Mouse (Mus musculus): Measurements from ENCODE around the gene Armc12.

Armc12 gene

DNA sequence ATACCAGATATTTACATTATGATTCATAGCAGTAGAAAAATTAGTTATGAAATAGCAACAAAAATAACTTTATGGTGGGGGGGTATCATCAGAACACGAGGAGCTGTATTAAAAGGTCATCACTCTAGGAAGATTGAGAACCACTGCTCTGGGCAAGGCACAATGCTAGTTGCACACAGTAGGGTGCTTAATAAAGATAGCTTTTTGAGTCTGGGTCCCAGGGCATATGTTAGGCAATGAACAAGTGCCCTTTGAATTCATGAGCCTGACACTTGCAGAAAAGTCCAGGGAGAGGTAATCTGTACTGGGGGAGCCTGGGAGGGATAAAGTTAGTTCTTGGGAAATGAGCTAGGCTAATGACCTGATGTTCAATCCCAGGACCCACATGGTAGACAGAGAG is 17.3 kb upstream of the Armc12 start:
- no peak for DNase-seq (ENCODE audit: low read depth in 2 of 2, low spot score in 2 of 2)

DNA sequence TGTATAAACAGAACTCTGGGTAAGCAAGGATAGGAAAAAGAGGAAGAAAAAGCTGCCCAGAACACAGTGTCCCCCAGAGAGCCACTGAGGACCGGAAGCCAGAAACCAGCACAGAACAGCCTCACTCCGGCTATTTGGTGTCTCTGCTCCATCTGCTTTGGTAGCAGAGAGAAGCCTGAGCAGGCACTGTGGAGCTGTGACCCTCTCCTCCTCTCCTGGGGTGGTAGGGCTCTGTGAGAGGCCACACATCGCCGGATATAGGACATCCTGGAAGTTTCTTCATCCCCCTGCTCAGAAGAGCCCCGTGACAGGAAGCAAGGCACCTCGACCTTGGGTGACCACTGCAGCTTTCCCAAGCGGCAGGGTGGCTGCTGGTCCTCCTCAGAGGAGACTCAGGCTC is 16.8 kb upstream of the Armc12 start:
- DNase-seq (ENCODE audit: low read depth in 2 of 2, low spot score in 2 of 2) = no peak

DNA sequence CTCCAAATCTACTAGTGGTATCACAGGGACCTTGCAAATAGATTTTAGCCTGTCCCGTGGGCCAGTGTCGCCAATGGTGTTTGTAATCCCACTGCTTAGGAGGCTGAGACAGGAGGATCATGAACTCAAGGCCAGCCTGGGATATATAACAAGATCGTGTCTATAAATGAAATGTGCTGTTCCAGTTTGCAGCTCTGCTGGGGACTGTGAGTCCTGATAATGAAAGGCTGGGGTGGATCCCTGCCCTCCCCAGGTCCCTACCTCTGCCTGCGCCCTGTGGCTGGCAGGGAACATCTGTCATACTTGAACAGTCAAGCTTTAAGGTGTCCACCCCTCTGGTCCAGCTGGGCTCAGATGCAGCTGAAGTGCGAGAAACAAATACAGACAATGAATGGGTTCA is 16.1 kb upstream of the Armc12 start:
- no peak for DNase-seq (ENCODE audit: low read depth in 2 of 2, low spot score in 2 of 2)

DNA sequence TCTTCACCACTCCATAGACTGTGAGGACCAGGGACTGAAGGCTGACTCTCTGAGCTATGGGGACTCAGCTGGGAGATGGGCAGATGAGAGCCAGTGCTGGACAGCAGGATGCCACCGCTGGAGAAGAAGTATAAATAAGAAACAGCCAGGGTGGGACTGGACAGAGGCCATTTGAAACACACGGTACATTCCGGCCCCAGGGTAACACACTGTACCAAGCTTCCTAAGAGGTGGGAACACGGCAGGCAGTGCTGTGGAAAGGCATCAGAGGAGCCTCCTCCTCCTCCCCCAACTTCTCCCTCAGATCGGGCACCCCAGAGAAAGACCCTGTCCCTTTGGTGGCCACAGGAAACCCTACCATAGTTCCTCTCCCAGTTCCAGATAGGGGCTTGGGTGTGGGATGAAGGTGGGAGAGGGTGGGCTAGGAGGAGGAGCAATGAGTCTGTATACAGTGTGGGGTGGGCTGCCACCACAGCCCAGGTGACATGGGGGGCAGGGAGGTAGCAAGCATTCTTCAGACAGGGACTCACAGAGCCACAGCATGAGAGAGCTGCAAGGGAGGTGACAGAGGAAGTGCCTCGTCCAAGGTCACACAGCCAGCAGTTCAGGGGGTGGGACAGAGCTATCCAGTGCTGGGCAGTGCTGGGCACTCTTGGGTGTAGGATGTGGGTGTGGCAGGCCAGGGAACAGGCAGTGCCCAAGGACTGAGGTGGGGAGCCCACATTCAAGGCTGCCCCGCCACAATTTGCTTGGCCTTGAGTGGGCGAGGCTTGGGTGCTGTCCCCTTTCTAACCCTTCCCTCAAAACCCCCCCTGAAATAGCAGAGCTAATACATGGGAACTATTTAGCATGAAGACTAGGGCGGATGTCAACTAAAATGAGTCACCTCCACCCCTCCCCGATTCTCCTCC is 14.9 kb upstream of the Armc12 start:
- DNase-seq (ENCODE audit: low read depth in 2 of 2, low spot score in 2 of 2) = no peak

DNA sequence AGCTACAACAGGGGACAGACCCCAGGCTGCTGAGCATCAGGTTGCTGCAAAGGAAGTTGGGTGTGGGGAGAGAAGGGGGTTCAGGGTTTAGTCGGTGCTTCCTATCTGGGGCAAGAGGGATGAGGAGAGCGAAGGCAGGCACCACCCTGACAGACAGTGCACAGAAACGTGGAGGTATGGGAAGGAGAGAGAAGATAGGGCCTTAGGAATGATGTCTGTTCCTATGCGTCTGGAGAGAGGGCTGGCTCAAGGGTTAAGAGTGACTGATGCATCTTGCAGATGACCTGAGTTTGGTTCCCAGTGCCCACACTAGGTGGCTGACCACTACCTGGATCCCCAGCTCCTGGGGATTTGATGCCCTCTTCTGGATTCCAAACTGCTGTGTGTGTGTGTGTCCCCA is 13.7 kb upstream of the Armc12 start:
- DNase-seq (ENCODE audit: low read depth in 2 of 2, low spot score in 2 of 2) = no peak

DNA sequence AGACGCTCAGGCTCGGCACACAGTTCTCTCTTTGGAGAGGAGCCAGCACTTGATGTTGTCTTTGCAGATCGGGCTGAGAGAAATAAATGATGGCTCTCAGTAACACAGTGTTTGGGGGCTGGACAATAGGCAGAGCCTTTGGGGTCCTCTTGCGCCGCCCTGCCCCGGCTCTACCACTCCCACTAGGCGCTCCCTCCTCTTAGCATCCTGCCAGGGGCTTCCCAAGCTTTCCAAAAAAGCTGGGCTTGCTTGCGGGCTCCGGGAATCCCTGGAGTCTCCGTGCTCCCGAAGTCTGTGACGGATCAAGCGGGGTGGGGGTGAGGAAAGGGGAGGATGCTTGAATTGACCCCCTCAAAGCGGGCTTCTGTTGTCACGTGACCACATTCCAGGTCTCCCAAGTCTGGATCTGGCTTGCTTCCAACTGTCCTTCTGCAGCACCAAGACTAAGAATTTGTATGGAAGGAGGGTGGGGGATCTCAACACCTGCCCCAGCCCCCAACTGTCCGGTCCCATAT is 13.1 kb upstream of the Armc12 start, which contains the start of gene Fkbp5:
Gene Fkbp5 (minus strand): TSS at position 87 of the 515 bp plus-strand sequence.
- DNase-seq (ENCODE audit: low read depth in 2 of 2, low spot score in 2 of 2) = no peak

DNA sequence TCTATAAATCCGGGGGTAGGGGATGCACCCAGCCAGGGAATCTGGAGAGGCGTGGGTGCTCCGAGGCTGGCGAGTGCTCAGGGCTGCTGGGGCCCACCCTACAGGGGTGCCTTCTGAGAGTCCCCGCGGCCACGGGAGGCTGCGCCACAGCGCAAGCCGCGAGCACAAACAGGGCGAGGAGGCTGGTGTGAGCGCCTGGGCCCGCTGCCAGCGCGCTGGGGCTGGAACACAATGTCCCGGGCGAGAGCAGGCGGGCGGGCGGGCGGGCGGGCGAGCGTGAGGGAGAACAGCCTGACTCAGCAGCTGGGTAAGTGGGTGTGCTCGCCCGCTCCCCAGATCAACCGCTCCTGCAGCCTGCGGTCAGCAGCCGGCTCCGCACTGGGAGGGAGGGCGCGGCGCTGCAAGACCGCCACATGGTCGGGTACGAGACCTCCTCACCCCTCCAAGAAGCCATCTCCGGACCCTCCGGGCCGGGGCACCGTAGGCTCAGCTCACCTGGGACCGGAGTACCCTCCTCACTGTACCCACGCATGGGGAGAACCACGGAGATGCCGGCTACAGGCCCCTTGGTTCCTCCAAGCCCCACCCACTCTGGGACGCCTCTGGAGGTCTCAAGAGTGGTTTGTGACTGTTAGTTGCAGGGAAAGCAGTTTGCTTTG is 12.5 kb upstream of the Armc12 start:
- DNase-seq (ENCODE audit: low read depth in 2 of 2, low spot score in 2 of 2) = peak; percentile 49

DNA sequence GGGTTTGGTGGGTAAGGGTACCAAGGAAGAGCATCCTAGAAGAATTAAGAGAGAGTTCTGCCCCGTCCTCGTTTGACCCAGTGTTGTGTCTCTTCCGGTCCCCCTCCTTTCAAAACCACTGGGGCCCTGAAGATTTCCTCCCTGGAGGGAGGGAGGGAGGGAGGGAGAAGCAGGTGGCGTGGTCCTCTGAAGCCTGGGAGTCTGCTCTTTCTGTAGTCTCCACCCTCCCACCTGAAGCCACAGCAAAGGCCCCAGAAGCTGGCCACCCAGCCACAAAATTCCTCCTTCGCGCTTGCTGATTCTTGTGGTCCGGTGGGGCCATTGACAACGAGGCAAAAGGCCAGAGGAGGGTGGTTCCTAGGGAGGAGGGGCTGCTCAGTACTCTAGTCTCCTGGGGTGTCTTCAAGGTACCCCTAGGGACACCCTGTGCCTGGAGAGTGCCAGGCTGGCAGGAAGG is 12.0 kb upstream of the Armc12 start:
- DNase-seq (ENCODE audit: low read depth in 2 of 2, low spot score in 2 of 2) = no peak

DNA sequence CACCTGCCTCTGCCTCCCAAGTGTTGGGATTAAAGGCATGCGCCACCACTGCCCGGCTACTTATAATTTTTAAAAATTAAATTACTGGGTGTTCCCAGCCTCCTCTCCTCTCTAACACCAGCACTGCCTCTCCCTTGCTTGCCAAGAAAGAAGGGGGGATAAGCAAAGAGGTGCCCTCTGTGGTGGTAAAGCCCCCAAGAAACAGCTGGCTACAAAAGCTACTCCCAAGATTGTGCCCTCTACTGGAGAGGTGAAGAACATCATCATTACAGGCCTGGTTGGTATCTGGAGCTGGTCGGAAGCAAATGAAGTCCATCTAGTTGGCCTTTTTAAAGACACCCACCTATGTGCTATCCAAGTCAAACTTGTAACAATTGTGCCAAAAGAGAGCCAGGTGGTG is 10.8 kb upstream of the Armc12 start:
- DNase-seq (ENCODE audit: low read depth in 2 of 2, low spot score in 2 of 2) = peak in 1 of 2 experiments; percentile 19

DNA sequence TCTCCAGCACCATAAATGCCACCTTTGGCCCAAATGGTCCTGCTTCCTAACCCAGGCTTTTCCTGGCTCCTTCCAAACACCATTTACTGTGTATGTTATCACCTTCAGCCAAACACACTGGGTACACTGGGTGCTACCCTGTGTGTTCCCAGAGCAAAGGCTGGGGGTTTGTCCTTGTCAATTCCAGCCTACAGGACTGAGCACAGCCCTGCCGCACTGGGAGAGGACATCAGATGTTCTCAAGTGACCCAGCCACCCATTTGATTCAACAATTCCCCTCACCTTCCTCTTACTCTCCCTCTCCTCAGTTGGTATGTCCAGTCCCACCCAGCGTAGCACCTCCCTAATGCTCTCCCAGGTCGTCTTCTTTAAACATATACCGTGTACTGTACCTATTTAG is 10.0 kb upstream of the Armc12 start:
- no peak for DNase-seq (ENCODE audit: low read depth in 2 of 2, low spot score in 2 of 2)

DNA sequence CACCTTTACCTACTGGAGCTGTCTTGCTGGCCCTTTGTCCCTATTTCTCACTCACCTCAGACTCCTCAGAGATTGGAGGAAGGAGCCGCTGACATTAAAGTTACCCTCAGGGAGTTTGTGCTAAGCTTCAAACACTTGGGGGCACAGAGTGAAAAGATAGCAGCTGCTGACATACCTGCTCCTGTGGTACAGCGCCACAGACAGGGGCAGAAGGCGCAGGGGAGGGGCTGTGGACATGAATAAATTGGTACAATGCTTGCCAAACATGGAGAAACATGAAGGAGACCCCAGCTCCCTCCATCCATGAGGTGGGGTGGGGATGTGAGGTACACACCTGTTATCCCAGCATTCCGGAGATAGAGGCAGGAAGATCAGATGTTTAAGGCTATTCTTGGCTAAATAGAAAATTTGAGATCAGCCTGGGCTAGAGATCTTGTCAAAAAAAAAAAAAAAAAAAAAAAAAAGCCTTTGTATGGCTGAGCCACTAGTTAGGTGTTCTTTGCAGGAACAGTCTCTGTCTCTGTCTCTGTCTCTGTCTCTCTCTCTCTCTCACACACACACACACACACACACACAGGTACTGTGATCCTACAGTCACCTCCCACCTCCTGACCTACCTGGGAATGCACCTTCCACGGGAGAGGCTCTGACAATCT is 9.4 kb upstream of the Armc12 start:
- no peak for DNase-seq (ENCODE audit: low read depth in 2 of 2, low spot score in 2 of 2)

DNA sequence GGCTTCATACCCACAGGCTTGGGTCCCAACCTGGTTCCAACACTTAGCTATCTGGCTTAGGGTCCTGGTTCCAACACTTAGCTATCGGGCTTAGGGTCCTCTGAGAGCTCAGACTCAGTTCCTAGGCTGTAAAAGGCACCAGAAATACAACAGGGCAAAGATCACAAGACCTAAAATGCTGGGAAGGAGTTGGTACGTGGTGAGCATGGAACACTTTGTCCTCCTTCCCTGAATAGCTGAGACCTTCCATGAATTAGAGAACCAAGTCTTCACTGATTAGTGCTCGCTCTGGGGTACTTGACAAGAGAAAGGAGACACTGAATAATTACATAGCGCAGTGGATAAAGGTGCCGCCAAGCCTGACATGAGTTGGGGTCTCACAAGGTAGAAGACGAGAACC is 8.7 kb upstream of the Armc12 start:
- DNase-seq (ENCODE audit: low read depth in 2 of 2, low spot score in 2 of 2) = no peak

DNA sequence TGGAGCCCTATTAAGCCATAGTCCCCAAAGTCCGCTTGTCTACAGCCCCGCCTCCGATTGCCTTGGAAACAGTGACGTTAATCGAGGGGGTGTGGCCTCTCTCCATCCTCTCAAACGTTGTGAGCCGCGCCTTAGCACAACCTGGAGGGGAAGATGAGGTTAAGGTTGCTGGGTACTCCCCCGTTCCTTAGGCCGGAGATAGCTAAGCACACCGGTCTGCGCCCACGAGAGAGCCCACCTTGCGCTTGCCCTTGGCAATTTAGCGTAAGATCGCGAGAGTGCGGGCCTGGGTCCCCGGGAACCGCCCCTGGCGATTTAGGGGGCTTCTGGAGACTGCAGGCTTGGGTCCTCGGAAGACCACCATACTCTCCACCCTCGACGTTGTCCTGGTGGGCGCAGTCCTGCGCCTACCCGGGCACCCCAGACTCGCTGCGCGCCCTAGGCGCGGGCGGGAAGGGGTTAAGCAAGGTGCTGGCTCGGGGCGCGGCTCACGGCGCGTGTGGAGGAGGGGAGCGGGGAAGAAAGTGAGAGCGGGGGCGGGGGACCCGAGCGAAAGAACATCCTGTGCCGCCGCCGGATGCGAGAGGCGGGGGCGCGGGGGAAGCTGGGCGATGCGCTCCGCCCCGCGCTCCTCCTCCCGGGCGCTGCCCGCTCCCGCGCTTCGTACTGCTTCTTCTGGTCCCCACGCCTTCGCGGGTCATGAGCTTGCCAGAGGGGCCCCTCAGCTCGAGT is 7.8 kb upstream of the Armc12 start:
- peak; percentile 87 to 92 for DNase-seq (ENCODE audit: low read depth in 2 of 2, low spot score in 2 of 2)

DNA sequence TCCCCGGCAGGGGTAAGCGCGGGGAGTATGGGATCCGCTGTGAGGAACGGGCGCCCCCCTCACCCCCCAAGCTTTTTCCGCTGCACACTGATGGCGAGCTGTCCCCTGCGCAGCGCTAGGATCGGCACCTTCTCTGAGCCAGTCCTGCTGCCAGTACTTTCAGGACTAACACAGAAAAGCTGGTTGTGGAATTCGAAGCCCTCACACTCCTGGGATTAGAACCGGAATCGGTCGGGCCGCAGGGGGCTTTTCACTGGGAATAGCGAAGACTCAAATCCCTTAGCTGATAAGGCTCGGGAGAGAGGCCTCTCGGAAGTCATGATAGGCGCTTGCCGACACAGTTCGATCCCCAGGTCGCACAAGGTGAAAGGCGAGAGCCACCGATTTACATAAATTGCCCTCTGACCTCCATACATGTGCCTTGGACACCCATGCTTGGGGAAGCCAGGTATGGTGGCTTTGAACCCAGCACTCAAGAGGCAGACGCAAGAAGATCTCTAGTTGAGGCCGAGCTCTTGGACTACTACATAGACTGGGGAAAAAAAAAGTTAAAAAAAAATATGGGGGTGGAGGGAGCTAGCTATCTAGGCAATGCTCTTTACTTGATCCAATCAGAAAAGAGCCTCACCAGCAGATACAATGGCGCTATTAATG is 7.1 kb upstream of the Armc12 start:
- DNase-seq (ENCODE audit: low read depth in 2 of 2, low spot score in 2 of 2) = no peak

DNA sequence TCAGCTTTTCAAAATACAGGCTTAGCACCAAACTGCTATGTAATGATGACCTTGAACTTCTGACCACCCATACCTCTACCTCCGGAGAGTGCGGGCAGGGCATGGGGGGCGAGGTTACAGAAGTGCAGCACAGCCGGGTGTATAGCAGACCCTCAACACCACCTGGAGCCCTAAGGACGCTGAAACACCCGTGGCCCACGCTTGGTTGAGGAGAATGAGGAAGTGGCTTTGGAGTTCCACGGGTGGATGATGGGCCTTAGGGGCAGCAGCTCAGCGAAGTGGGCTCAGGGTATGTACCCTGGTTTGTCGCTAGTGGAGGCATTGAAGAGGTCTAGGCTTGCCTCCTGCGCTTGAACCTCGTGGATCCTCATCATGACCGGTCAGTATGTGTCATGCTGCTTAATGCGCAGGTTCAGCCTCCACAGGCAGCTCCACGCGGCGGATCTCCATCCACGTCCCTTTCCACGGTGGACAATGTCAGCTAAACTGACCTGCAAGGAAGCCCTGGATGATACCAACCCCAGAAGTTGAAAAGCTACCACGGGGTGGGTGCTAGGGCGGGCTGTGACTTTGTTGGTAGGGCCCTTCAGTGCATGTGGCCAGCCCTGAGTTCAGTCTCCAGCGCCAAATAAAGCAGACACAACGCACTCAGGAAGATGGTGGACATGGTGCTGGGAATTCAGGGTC is 6.5 kb upstream of the Armc12 start:
- DNase-seq (ENCODE audit: low read depth in 2 of 2, low spot score in 2 of 2) = peak in 1 of 2 experiments; percentile 15

DNA sequence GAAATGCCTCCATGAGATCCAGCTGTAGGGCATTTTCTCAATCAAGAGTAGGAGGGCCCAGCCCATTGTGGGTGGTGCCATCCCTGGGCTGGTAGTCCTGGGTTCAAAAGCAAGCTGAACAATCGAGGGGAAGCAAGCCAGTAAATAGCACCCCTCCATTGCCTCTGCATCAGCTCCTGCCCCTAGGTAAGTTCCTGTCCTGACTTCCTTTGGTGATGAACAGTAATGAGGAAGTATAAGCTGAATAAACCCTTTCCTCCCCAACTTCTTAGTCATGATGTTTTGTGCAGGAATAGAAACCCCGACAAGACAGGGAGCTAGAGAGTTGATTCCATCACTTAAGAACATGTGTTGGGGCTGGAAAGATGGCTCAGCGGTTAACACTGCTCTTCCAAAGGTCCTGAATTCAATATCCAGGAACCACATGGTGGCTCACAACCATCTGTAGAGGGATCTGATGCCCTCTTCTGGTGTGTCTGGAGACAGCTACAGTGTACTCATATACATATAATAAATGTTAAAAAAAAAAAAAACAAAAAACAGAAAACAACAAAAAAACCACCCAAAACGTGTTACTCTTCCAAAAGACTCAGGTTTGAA is 5.7 kb upstream of the Armc12 start:
- DNase-seq (ENCODE audit: low read depth in 2 of 2, low spot score in 2 of 2) = no peak

DNA sequence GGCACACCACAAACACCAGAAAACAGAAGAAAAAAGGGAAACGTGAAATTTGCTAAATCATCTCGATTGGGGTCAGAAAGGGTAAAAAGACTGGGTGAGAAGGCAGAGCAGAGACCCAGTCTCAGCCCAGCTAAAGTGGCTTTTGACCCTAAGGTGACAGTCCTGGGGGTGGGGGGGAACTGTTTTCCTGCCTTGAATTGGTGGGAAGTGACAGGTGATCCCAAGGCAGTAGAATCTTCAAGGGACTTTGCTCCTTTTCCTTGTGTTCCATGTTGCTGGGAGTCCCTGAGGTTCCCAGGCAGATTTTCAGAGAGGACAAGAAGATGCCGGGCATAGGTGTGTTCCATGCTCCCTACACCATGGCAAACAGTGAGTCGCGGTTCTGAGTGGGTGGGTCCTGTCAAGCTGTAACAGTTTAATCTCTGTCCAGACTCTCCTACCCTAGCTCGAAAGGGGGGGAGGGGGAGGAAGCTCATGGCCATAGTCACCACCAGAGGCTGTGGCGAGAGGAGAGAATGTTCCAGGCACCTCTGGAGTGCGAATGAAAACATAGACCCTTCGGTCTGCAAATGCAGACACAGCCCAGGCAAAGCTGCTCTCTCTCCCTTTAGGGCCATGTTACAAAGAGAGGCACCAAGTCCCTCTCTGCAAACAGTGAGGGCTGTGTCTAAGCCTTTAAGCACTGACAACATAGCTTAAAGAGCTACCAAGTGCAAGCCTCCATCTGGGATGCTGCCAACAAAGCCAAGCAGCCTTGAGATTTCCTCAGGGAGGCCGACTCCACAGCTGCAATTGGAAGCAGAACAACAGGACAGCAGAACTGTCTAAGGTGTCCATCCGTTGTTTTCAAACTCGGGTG is 3.2 kb upstream of the Armc12 start:
- no peak for DNase-seq (ENCODE audit: low read depth in 2 of 2, low spot score in 2 of 2)

DNA sequence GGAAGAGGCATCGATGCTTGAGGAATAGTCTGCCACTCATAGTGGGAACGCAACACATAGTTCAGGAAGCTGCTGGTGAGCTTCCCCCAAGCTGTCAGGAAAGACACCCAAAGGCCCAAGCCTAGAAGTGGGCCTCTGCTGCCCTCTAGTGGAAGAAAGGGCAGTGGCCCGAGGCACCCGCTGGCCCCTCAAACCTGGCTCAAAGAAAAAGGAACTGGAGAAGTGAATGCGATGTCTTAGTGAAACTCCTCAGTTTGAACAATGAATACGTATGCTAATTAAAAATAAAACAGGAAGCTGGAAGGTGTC is 2.6 kb upstream of the Armc12 start:
- DNase-seq (ENCODE audit: low read depth in 2 of 2, low spot score in 2 of 2) = peak; percentile 77 to 83

DNA sequence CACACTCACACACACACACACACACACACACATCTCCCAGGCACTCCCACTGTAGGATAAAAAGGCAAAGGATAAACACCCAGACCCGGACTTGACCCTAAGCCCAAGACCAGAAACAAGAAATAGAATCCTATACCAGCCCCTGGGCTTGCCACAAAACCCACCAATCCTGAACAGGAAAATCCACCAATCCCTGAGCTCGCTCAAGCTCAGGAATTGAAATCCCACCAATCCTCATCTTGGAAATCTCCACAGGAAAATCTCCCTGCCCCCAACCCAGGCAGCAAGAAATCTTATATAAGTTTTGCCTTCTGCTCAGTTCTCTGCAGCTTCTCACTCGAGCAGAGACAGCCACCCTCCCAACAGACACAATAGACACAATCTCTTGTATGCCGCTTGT is 1.5 kb upstream of the Armc12 start:
- no peak for DNase-seq (ENCODE audit: low read depth in 2 of 2, low spot score in 2 of 2)
